Mouse (Mus musculus): Measurements from ENCODE around the gene Cit.

The Cit gene

DNA sequence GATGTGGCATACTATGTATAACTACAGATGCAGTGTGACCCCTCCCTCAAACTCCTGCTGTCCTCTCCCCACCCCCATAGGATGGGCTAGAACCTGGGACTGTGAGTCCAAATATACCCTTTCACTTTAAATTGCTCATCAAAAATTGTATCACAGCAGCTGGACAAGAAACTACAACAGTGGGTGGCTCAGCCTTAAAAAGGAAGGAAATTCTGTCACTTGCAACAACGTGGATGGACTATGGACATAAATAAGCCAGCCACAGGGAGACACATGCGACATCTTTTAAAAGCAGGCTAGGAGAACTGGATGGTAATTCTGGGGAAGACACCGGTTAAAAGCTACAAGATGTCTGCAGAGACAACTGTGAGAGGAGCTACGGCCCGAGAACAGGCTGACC, 171.5 kb downstream of the Cit start:
- DNase-seq = no peak

DNA sequence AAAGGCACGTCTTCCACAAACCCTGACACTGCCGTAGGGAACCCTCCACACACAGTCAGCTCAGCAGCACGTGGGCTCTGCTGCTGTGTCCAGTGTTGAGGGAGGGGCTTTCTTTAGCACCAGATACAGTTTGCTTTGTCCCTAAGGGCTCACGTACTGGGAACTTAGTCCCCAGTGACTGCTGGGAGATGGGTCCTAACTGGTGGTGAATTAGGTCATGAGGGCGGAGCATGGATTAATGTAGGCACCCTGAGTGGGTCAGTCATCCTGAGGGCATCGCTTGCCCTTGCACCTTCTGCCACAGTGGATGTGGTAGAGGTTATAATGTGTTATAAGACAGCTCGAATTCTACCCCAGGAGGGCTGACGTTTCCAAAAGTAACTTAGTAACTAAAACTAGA, 172.3 kb downstream of the Cit start:
- DNase-seq = no peak

DNA sequence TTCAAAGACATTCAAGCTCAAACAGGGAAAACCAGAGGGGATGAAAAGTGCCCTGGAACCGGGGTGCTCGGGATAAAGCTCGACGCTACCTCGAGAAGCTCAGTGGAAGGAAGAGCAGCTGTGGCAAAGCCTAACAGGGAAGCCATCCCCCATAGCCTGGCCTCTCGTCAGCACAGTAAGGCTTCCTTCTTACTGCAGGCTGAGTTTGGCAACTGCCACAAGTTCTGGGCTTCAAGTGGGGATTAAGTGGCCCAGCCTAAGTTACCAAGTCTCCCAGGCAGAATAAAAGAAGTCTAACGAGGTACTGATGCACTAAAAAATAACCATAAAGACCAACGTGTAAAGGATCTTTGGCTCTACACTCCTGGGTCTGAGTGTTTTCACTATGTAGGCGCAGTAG, 173.1 kb downstream of the Cit start:
- no peak for DNase-seq

DNA sequence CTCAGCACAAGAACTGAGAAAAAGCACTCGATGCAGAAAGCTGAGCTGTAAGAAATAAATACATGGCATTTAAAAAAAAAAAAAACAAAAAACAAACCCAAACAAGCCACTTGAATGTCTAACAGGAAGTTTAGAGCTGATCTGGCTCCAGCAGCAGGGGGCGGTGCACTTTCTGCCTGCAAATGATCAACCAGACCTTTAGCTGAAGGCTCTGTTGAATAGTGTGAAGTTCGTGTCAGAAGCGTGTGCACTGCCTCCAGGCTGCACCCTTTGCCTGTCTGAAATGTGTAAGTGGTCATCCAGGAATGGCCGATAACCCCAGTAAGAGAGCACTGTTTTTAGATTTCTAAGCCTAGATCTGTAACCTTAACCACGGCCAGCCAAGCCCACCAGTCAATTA, 173.7 kb downstream of the Cit start:
- no peak for DNase-seq

DNA sequence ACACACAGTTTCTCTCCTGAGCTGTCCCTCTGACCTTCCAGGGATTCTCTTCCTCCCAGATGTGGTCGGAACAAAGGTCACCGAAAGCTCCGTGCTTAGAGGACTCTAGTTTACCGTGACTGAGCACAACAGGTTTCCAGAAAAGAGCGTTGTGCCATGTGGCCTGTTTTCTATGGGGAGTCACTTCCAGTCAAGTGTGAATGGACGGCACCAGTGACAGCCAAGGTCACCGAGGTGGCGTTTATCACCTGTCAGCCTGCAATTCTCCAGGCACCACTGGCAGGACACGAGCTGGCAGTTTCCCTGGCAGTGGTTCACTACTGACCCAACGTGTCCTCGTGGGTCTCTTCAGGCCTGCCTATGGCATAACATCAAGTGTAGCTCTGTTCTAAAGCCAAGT, 174.3 kb downstream of the Cit start:
- DNase-seq = no peak

DNA sequence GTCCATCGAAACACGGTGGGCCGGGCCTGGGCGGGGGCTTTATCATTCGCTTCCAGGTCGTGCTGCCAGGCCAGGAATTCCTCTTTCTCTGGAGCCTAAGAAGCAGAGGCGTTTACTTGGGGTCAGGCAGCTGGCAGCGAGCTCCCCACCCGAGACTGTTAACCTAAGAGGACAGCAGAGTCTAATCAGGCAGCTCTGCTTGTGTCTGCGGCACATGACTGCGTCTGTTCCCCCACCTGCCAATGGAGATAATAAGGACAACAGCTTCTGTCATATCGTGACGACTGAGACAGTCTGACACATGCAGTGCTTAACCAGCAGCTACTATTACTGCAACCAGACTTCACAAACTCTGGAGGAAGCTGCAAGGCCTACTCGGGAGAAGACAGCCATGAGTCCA, 176.5 kb downstream of the Cit start:
- DNase-seq = no peak

DNA sequence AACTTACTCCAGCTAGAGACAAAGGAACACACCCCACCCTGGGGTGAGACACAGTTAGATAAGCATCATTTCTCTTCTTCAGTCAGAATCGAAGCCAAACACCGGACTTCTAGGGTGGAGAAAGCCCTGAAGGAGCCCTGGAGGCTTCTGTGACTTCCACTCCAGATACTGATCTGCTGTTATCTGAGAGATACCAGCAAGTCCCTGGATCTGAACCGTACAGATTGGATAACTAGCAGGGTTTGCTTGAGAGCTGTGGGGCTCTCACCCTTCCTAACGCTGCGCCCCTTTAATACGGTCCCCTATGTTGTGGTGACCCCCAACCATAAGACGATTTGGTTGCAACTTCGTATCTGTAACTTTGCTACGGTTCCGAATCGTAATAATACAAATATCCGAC, 177.1 kb downstream of the Cit start:
- DNase-seq = no peak

DNA sequence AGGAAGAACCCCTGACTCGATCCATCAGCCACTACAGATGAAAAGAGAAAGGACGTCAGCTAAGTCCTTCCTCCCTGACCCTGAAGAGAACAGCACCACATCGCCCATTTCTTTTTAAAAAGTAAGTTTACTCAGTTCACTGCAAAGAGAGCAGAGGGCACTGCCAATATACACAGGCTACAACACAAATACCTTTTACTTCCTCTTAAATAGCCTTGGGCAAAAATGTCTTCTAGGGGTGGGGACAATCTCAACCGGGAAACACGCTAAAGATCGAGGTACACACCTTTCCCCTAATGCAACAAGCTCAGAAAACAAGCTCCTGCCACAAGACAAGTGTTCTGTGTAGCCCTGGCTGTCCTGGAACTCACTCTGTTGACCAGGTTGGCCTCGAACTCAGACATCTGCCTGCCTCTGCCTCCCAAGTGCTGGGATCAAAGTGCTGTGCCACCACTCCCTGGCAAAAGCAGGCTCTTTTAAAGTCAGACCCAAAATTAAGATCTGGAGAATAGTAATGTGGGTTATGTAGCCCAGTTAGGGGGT, 177.7 kb downstream of the Cit start:
- no peak for DNase-seq

DNA sequence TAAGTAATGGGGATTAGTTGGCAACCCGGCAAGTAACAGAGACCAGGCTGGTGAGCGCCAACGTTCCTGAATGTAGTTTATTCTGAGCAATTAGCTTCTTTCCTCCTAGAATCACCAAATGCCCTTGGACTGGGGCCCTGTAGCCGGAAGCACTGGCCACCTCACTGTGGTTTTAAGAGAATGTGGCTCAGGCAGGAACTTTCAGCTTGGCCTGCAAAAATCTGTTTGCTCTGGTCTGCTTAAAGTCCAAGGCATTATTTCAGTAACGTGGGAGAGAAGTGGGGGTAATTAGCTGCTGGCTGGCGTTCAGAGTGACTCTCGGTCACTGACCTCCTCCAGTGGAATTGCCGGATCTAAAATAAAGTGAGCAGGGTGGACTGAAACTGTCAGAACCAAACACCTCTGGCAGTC, 178.2 kb downstream of the Cit start:
- DNase-seq = no peak

DNA sequence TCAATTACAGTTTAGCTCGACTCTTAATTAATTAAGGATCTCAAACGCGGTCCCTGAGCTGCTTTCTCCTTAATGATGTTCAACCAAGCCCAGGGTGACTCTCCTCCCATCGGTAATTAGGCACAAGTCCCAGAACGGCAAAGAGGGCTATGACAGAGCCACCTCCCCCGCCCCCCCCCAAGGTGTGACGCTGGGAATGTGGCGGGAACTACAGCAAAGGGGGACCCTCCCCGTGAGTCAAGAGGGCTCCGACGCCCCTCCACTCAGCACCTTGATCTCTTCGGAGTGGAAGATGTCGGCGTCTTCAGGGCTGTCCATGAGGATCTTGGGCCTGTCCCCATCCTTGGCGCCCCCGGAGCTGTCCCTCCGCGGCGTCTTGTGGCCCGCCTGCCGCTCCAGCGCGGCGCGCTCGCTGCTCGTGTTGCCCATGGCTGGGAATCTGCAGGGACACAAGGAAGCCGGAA, 178.8 kb downstream of the Cit start:
- DNase-seq = no peak

DNA sequence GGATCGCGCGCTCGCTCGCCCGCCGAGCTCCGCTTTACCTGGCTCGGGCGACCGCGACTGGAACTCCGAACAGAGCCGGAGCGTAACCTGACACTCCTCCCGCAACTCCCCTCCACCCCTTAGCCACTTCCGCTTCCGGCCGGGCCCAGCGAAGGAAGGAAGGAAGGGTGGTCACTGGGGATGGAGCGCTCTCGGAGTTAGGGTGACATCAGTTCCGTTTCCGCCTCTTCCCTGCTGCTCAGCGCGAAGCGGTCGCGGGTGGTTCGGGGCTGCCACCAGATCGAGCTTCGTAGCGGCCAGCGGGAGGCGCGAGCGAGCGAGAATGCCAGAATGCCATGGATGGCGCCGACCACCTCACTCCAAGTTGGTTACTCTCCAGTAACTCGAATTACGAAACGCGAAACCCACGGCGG, 179.3 kb downstream of the Cit start, which contains the start of gene Prkab1:
Prkab1 (minus strand) TSS at position 182 of the 413 bp plus-strand sequence.
- DNase-seq = peak; percentile 86

DNA sequence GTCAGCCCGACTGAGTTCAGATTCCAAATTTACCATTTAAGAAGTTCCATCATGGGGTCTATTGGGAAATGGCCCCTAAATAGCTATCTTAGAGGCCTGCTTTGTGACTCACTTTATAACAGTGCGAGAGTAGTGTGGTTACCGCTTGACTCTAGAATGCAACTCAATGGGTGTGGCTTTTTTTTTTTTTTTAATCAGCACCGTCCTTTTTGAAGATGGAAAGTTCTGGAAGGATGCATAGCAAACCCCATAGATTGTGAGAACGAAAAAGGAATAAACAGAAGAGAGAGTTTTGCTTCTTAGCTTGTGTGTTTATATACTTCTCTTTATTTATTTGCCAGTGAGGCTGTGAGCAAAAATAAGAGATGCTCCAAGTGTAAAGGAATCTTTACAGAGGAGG, 181.0 kb downstream of the Cit start:
- DNase-seq = no peak

DNA sequence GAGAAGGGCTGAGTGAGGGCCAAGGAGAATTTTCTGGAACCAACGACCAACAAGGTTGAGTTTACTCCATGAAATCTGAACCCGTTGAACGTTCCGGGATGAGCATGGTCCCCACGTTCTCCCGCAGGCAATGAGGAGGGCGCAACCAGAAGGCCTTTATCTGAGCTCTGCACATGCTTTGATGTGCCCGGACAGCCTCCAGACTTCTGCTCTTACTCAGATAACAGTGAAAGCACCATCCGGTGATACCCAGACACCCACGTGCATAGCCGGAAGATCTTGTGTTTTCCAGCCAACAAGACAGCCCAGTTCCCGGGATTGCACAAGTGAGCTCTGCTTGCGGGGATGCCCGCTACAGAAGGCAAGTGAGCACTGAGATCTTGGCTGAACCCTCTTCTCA, 181.5 kb downstream of the Cit start:
- no peak for DNase-seq

DNA sequence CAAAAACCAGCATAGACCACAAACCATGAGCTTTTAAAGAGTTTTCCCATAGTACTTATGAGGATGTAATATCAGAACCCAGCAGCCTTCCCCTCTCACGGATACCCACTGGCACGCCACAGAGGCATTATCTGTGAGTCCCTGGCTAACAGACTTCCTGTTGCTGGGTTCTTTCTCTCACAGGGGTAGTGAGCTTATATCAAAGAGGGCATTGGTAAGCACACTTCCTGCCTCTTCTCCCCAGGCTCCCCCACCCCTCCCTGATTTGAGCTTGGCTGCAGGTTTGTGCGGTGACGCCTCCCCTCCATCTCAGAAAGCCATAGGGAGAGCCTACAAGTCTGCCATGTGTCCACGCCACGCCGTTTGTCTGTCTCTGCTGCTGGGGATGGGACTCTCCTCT, 184.0 kb downstream of the Cit start:
- no peak for DNase-seq

DNA sequence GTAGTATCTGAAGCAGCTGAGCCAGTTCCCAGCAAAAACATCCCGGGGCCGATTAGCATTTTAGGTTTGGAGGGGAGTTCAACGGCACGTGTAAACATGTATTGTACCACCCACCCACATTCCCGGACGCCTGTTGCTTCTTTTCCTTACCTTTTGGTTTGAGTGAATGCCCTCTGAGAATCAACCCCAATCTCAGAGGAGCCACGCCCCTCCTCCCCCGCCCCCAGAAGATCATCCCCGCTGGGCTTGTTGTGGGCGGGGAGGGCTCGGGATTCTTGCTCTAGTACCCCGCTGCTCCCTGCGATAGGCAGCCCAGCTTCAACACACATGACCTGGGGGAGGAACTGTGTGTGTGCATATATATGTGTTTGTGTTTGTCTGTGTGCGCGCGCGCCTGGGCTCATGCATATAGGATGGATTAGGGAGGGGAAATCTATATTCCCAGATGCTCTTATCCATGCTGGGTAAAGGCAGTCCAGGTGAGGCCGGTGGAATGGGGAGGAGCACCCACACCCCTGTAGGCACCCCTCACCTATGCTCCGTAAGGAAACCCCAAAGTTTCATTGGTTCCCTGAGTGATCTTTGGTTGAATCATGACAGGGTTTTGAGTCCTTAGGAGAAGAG, 185.6 kb downstream of the Cit start:
- DNase-seq = no peak

DNA sequence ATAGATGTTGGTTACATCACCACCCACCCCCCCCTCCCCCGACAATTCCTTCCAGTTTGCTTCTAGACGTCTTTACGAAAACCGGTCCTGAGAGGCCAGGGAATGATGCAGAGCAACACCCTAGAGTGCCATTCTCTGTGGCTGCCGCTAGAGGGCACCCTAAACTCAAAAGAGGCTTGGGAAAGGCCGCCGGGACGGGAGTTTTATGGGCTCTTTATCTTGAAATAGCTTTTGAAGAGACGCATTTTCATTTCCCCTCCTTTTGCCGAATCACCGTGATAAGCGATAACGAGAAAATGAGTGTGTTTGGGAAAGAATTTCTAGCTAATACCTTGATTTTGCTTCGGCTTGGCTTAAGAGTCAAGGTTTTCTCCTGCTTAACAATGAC, 186.1 kb downstream of the Cit start:
- peak; percentile 28 for DNase-seq

DNA sequence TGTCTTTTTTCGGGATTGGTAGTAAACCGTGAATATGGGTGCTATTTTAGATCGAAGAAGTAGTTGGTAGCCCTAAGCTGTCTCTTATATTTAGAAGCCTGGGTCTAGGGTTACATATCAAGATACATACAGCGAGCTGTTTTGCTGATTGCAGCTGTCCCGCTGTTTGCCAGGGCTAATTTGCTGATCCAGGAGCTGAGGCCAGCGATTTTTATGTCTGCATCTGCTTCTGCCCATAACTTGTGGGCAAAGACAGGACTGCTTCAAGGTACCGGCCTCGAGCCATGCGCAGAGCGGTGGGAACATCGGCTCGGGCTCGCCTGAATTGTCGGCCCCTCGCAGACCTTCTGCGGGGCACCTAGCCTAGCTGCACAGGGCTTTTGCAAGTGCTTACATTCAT, 191.4 kb downstream of the Cit start:
- DNase-seq = no peak

DNA sequence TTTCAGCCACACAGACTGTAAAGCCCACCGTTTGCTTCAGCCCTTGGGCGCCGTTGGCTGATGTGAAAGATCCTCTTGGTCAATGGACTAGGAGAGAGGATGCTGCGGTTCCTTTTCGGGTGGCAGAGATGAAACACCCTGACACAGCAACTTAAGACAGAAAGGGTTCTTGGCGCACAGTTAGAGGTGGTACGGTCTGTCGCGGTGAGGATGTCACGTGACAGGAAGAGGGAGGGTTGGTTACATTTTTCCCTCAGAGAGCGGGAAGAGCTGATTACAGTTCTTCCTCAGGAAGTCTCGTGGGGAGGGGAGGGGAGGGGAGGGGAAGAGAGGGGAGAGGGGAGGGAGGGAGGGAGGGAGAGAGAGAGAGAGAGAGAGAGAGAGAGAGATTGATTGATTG, 192.7 kb downstream of the Cit start:
- no peak for DNase-seq

DNA sequence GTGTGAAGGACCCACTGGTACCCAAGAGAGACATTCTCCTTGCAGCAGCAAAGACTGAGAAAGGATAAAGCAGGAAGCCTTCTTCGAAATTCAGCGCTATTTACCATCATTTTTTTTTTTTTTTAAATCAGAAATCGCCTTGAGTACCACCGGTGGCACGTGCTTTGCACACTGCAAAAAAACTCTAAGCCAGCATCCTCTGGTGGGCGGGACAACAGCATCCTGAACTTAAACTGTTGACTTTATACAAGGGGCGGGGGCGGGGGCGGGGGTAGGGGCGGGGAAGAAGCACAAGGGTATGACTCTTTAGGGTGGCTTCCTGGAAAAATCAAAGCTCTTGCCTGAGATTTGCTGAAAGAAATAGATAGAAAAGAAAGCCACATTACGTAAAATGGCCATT, 194.6 kb downstream of the Cit start:
- DNase-seq = no peak

DNA sequence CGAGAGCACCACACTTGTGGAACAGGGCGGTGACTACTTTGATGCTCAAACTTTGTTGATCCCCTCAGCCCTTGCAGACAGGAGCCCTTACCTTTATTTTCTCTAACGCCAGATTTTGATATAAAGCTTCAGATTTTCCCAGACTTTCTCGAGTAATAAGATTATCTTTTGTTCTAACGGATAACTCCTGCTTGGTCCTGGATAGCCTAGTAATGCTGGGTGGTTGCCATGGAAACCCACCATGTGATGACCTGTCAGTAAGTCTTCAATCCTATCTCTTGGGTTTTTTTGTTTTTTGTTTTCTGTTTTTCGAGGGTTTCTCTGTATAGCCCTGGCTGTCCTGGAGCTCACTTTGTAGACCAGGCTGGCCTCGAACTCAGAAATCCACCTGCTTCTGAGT, 197.2 kb downstream of the Cit start:
- DNase-seq = no peak

DNA sequence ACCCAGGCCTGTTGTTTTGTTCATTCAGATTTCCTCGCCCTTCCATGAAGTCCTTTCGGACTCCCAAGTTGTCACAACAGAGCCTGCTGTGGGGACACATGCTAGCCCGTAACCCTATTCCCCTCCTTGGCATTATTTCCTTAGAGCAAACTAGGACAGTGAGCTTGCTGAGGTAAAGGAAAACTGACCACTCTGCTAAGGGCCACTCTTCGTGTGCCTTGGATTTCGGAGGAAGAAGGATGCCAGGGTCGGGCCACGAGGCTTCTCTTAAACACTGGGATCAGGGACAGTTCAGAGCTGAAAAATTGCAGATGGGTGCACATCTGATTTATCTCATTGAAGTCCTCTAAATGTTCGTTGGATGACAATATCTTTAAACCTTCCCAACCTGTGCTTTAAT, 200.5 kb downstream of the Cit start:
- DNase-seq = no peak

DNA sequence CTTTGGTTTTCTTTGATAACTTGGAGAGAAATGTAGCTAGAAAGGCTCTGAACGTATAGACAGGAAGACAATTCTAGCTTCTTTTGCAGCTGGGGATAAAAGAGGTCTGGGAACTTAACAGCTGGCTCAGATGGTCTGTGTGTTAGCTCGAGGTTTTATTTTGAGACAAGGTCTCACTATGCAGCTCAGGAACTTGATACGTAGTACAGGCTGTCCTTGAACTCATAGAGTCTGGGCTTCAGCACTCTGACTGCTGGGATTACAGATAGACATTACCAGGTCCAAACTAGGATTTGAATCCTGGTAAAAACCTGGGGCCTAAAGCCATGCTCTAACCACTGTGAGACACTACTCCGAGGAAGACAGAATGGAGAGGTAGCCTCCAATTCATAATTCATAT, 201.2 kb downstream of the Cit start:
- no peak for DNase-seq

DNA sequence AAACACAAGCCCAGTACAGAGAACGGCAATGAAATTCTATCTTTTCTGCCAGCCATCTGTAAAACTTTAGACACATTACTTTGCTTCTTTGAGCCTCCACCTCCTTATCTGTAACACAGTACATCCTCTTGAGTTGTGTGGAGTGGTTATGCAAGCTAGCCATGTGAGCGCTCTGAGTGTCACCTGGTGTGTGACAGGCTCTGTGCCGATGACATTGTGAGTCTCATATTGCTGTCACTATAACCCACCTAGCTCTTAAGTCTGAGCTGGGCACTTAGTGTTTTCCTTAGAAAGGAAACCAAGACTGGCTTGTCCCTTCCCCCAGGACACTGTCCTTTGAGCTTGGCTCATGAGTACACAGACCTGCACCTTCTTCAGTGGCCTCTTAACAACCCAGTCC, 203.2 kb downstream of the Cit start:
- no peak for DNase-seq

DNA sequence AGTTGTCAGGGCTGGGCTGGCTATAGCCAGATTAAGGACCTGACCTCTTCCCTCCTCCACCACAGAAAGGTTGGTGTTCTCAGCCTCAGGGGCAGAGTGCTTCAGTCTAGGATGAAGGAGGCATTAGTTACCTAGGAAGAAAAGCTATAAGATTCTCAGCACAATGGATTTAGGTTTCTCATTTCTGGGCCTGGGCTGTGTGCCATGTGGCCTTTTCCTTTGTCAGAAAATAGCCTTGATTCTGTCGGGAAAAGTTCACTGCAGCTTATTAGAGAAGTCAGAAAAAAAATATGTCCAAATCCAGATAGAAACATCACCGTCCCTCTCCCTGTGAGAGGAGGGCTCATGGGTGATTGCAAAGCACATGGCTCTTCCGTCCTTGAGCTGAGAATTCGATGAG, 204.7 kb downstream of the Cit start:
- no peak for DNase-seq

DNA sequence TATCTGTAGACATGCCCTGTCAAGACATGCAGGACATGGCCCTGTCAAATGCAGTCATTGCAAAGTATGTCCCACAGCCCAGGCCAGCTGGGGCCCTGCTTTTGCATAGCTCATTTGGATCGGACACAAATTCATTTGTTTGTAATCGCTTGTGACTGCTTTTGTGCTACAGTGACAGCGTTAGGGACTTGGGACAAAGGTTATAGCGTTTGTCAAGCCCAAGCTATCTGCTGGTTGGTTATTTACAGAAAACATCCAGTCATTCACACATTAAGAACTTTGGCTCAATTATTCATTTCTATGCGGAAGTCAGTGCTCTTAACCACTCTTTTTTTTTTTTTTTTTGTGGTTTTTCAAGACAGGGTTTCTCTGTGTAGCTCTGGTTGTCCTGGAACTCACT, 207.1 kb downstream of the Cit start:
- no peak for DNase-seq

All from cerebellum, adult 8-10 months (tissue).